Mouse (Mus musculus): ENCODE results near the gene Ntn5. TPM values are rescaled to one million over a fixed set of nuclear protein-coding genes. Genes with fewer than 3 reads are reported as not detected.
A peak's percentile ranks its signal among the peaks of the same experiment; 100 is the strongest.

Gene Ntn5
- polyA plus RNA-seq, 1 experiment from 2014 or later: not detected

DNA sequence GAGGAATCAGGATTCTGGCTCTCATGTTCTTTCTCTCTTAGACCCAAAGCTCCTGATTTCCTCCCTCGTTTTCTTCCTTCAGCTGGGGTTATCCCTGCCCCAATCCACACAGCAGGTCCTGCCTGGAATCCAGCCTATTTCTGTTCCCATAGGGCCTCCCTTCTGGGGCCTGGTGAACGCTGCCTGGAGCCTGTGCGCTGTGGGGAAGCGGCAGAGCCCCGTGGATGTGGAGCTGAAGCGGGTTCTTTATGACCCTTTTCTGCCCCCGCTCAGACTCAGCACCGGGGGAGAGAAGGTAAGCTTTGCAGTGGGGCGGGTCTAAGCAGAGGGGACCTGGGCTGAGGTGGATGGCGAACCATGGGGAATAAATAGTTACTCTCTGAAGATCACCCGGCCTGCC is 17.2 kb downstream of the Ntn5 start:
- no peak overlapping the region for H3K27ac ChIP-seq
- 56% methylated on average over 11 of the region's 11 CpGs for WGBS (ENCODE audit: missing documents)
- H3K36me3 ChIP-seq (ENCODE audit: inconsistent target): no peaks in the 10 kb centered on the region
- H3K4me3 ChIP-seq (ENCODE audit: inconsistent target): no peak overlapping the region
- peaks cover 3% of the 10 kb centered on the region; the same call in 1 of the 2 replicates for H3K79me2 ChIP-seq (ENCODE audit: inconsistent target)

DNA sequence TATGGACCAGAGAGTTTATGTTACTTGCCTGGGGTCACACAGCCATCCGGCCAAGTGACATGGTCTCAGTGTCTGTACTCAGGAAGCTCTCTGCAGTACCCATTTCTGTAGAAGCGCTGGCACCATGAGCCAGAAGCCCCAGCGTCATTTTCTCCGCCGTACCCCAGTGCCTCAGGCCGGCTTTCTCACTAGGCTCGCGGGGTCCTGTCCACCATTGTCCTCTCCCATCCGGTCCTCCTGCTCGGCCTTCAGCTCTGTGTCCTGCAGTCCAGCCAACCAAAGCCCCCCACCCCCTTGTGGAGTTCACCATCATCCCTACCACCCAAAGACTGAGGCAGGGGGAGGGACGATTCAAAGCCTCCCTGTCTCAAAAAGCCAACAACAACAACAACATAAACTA is 17.8 kb downstream of the Ntn5 start:
- H3K27ac ChIP-seq: no peak overlapping the region
- H3K79me2 ChIP-seq (ENCODE audit: inconsistent target): peaks cover 5% of the 10 kb centered on the region; the same call in 1 of the 2 replicates
- no peak overlapping the region for H3K4me3 ChIP-seq (ENCODE audit: inconsistent target)
- H3K36me3 ChIP-seq (ENCODE audit: inconsistent target): no peaks in the 10 kb centered on the region
- 93% methylated on average over 11 of the region's 11 CpGs for WGBS (ENCODE audit: missing documents)

DNA sequence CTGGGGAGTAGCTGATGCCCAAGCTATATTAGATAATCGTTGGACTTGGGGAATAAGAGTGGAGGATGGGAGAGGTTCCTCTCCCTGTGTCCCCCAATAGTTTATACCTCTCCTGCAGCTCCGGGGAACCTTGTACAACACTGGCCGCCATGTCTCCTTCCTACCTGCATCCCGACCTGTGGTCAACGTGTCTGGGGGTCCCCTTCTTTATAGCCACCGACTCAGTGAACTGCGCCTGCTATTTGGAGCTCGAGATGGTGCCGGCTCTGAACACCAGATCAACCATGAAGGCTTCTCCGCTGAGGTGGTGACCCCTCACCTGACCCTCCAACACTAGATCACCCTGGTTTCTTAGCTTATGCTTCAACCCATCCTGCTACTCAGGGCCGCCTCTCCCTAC is 18.5 kb downstream of the Ntn5 start:
- Histone ChIP-seq H3K36me3 (ENCODE audit: inconsistent target) (no peaks in the 10 kb centered on the region), H3K79me2 (ENCODE audit: inconsistent target) (peaks cover 5% of the 10 kb centered on the region; the same call in 1 of the 2 replicates), H3K27ac (no peak overlapping the region), H3K4me3 (ENCODE audit: inconsistent target) (no peak overlapping the region)
- WGBS (ENCODE audit: missing documents): 90% methylated on average over 10 of the region's 11 CpGs

DNA sequence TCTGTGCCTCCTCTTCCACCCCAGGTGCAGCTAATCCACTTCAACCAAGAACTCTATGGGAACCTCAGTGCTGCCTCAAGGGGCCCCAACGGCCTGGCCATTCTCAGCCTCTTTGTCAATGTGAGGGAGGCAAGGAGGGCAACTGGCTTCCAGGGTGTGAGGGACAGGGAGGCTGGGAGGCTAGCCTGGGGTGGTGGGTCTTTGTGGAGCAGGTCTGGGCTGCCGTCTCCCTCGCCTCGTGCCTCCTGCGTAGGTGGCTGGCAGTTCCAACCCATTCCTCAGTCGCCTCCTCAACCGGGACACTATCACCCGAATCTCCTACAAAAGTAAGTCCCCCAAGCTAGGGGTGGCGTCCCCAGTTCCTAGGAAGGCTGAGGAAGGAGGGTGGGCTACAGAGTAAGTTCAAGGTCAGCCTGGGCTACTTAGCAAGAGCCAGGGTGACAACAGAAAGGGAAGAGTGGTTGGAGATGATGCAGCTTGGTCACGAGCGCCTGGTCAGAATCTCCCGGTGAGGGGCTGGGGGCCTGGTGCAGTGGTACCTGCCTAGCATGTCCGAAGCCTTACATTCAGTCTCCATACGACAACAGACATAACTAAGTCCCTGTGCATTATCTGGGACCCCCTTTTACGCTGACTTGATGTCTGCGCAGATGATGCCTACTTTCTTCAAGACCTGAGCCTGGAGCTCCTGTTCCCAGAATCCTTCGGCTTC is 19.1 kb downstream of the Ntn5 start:
- no peaks in the 10 kb centered on the region for H3K36me3 ChIP-seq (ENCODE audit: inconsistent target)
- H3K27ac ChIP-seq: no peak overlapping the region
- H3K4me3 ChIP-seq (ENCODE audit: inconsistent target): no peak overlapping the region
- peaks cover 5% of the 10 kb centered on the region; the same call in 1 of the 2 replicates for H3K79me2 ChIP-seq (ENCODE audit: inconsistent target)
- WGBS (ENCODE audit: missing documents): 94% methylated on average over 16 of the region's 17 CpGs

DNA sequence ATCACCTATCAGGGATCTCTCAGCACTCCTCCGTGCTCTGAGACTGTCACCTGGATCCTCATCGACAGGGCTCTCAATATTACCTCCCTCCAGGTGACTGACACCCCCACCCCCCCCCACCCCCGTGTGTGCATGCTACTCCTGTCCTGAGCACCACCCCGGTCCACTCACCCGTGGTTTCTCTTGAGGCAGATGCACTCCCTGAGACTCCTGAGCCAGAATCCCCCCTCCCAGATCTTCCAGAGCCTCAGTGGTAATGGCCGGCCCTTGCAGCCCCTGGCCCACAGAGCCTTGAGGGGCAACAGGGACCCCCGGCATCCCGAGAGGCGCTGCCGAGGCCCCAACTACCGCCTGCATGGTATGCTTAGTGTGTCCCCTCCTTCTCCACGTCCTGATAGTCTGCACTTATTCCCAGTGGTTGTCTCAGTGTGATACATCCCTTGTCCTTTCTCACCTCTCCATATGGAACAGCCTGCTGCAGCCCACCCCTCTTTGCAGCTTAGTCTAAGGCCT is 19.8 kb downstream of the Ntn5 start:
- H3K79me2 ChIP-seq (ENCODE audit: inconsistent target): peaks cover 6% of the 10 kb centered on the region; the same call in 1 of the 2 replicates
- no peaks in the 10 kb centered on the region for H3K36me3 ChIP-seq (ENCODE audit: inconsistent target)
- peak overlapping the region; percentile 78 for H3K27ac ChIP-seq
- no peak overlapping the region; the same call in 1 of the 2 replicates for H3K4me3 ChIP-seq (ENCODE audit: inconsistent target)
- 52% methylated on average over 12 of the region's 12 CpGs for WGBS (ENCODE audit: missing documents)

DNA sequence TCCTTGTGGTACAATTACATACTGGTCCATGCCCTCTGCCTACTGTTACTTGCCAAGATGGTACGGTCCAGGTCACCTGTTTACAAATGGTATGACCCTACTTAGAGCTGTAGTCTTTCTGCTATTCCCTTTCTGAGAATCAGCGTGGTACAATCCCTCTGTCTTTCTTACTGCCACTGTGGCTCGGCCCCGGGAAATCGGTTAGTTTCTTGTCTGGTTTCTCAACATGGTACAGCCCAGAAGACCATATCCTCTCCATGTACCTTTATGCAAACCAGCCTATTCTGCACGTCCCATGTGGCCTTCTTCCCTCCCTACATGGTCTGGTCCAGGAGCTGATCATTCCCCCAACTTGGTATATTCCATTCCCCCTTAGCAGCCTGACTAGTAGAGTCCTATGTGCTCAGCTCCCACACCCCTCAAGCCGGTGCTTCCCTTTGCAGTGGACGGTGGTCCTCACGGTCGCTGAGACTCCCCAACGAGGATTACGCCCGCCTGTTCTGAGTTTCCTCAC is 20.3 kb downstream of the Ntn5 start:
- H3K79me2 ChIP-seq (ENCODE audit: inconsistent target): peaks cover 11% of the 10 kb centered on the region; the same call in 1 of the 2 replicates
- H3K27ac ChIP-seq: peak overlapping the region; percentile 78
- WGBS (ENCODE audit: missing documents): 1% methylated on average over 13 of the region's 13 CpGs
- H3K4me3 ChIP-seq (ENCODE audit: inconsistent target): peak overlapping the region; percentile 31
- no peaks in the 10 kb centered on the region; the same call in 1 of the 2 replicates for H3K36me3 ChIP-seq (ENCODE audit: inconsistent target)

DNA sequence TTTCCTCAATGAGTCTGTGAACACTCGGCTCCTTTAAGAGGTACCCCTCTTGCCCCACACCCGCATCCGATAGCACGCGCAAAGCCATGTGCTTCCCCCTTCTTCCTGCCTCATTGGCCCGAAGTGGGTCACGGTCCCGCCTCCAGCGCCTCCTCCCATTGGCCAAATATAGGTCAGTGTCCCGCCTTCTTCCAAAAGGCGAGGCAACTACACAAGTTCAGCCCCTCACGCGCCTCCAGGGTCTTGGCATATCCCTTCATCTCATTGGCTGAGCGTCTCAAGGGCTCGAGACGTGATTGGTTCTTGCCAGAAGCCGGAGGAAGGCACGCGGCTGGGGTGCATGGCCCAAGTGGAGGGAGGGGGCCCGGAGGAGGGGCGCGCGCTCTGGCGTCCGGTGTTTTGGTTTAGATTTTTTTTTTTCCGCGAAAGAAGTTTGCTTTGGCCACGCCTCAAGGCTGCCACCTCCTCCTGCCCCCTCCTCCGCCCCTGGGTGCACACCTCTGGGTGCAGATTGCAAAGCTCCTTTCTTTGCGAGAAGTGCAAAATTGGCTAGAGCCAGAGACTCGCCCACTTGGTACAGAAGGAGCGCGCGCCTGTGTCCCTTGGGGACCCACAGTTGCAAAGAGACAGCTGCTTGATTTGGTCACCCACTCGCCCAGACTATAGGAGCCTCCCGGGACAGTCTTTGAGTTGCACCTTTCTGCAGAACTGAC is 21.1 kb downstream of the Ntn5 start, which contains the start of gene Dbp:
Dbp (plus strand) TSS at position 359 of the 713 bp plus-strand sequence.
- H3K27ac ChIP-seq: peak within 1 kb of the TSS; percentile 92
- H3K36me3 ChIP-seq (ENCODE audit: inconsistent target): peaks cover 8% of the 10 kb centered on the region; the same call in 1 of the 2 replicates
- peak within 1 kb of the TSS; percentile 90 for H3K4me3 ChIP-seq (ENCODE audit: inconsistent target)
- 2% methylated on average over 36 of the region's 36 CpGs for WGBS (ENCODE audit: missing documents)
- peaks cover 19% of the 10 kb centered on the region; the same call in 1 of the 2 replicates for H3K79me2 ChIP-seq (ENCODE audit: inconsistent target)

DNA sequence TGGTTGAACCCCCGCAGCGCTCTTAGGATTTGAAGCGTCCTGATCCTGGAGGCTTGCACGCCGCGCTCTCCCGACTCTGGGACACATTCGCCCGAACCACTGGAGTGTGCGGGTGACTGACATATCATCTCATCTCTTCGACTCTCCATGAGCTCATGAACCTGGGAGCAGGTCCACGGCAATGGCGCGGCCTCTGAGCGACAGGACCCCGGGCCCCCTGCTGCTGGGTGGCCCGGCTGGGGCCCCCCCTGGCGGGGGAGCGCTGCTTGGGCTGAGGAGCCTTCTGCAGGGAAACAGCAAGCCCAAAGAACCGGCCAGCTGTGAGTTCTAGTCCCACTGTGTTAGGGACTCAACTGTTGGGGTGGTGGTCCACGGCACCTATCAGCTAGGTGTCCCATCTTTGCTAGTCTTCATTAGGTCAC is 21.6 kb downstream of the Ntn5 start:
- Histone ChIP-seq H3K27ac (peak overlapping the region; percentile 92), H3K4me3 (ENCODE audit: inconsistent target) (peak overlapping the region; percentile 90), H3K79me2 (ENCODE audit: inconsistent target) (peaks cover 24% of the 10 kb centered on the region; the same call in 1 of the 2 replicates), H3K36me3 (ENCODE audit: inconsistent target) (peaks cover 13% of the 10 kb centered on the region; the same call in 1 of the 2 replicates)
- 1% methylated on average over 21 of the region's 21 CpGs for WGBS (ENCODE audit: missing documents)

DNA sequence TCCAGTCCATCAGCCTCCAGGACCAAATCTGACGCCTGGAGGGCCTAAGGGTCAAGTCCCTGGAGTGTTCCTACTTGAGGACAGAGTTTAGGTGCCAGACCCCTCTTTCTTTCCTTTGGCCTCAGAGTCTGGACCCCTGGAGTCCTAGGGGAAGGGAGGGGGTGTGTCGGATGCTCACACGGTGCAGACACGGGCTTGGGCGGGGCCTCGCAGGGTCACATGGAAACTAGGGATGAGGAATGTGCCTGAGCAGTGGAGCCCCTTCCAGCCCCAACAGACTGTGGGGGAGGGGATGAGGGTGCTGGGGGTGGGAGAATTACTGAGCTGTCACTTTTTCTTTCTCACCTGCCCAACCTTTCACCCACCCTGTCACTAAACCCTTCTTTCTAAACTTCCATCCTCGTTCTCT is 22.1 kb downstream of the Ntn5 start:
- 1% methylated on average over 7 of the region's 7 CpGs for WGBS (ENCODE audit: missing documents)
- peak overlapping the region; percentile 92 for H3K27ac ChIP-seq

GRCm38 (mm10) chr7:45706721-45707241 is 23.0 kb downstream of the Ntn5 start:
- Histone ChIP-seq H3K79me2 (ENCODE audit: inconsistent target) (peaks cover 36% of the 10 kb centered on the region; the same call in 1 of the 2 replicates), H3K36me3 (ENCODE audit: inconsistent target) (peaks cover 27% of the 10 kb centered on the region), H3K27ac (peak overlapping the region; percentile 96), H3K4me3 (ENCODE audit: inconsistent target) (peak overlapping the region; percentile 90)
- under 1% methylated on average over 35 of the region's 45 CpGs for WGBS (ENCODE audit: missing documents)

More for the DNA sequence above, 22.1 kb downstream of the Ntn5 start:
- Histone ChIP-seq H3K79me2 (ENCODE audit: inconsistent target) (peaks cover 29% of the 10 kb centered on the region; the same call in 1 of the 2 replicates), H3K4me3 (ENCODE audit: inconsistent target) (peak overlapping the region; percentile 90), H3K36me3 (ENCODE audit: inconsistent target) (peaks cover 17% of the 10 kb centered on the region; the same call in 1 of the 2 replicates)

DNA sequence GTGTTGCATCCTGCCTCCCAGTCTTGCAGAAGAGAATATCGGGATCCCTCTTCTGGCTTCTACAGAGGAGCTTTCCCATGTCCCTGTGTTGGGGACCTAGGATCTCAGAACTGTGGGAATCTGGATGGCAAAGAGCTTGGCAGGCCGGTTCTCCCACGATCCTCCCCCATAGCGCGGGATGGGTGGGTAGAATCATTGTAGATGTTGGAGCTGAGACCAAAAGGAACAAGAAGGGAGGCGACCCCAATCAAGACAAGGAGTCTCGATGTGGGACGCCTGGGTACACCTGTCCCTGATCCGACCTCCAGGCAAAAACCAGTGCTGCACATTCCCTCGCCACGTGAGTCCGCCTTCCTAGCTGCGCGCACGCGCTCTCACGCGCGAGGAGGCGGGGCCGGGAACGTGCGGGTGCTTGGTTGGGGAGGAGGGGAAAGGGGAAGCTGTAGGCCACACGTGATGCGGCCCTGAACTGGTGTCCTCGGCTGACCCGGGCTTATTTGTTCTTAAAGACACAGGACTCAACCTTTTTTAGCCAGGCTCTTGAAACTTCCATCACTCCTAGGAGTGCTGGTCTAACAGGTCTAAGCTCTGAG is 23.6 kb downstream of the Ntn5 start:
- whole genome bisulfite sequencing (ENCODE audit: missing documents): 2% methylated on average over 27 of the region's 27 CpGs
- H3K79me2 ChIP-seq (ENCODE audit: inconsistent target): peaks cover 43% of the 10 kb centered on the region; the same call in 1 of the 2 replicates

GRCm38 (mm10) chr7:45708221-45708761 is 24.5 kb downstream of the Ntn5 start:
- Histone ChIP-seq H3K27ac (peak overlapping the region; percentile 96), H3K36me3 (ENCODE audit: inconsistent target) (peaks cover 40% of the 10 kb centered on the region), H3K79me2 (ENCODE audit: inconsistent target) (peaks cover 51% of the 10 kb centered on the region), H3K4me3 (ENCODE audit: inconsistent target) (peak overlapping the region; percentile 26)
- WGBS (ENCODE audit: missing documents): 34% methylated on average over 13 of the region's 13 CpGs

More for the DNA sequence above, 23.6 kb downstream of the Ntn5 start:
- peaks cover 33% of the 10 kb centered on the region for H3K36me3 ChIP-seq (ENCODE audit: inconsistent target)
- H3K27ac ChIP-seq: peak overlapping the region; percentile 96
- H3K4me3 ChIP-seq (ENCODE audit: inconsistent target): peak overlapping the region; percentile 27

GRCm38 (mm10) chr7:45709036-45709435 is 25.2 kb downstream of the Ntn5 start:
- Histone ChIP-seq H3K4me3 (ENCODE audit: inconsistent target) (peak overlapping the region; percentile 26; the same call in 1 of the 2 replicates), H3K36me3 (ENCODE audit: inconsistent target) (peaks cover 43% of the 10 kb centered on the region)
- WGBS (ENCODE audit: missing documents): 92% methylated on average over 6 of the region's 6 CpGs

More at GRCm38 (mm10) chr7:45709036-45709435, 25.2 kb downstream of the Ntn5 start:
- H3K79me2 ChIP-seq (ENCODE audit: inconsistent target): peaks cover 59% of the 10 kb centered on the region
- peak overlapping the region; percentile 96 for H3K27ac ChIP-seq
